ENCODE assay signal across 25 mouse cellular contexts in the genomic region with DNA sequence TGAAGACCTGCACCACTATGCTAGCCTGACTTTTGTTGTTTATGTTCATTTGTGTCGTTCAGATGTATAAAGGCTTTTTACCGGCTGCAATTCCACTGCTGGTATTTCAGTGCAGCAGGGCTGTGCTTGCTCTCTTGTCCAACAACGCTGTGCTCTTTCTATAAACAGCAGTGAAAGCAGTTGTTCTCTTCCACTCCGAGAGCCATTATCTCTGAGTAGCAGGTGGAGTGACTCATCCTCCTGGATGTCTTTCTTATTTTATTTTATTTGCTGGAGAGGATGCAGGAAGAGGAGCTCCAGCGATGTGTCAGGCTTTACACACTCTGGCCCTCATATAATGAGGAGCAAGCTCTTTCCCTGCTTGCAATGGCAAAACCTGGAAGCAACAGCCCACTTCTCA. TPM values are rescaled to one million over a fixed set of nuclear protein-coding genes. Genes with fewer than 3 reads are reported as not detected.
DNase-seq lines count a peak whose midpoint lies in the region; ATAC-seq and TF ChIP-seq lines count a peak whose summit lies in the region.
"Had no signal": no experiment of that assay in that cellular context is flagged by ENCODE, and none has a peak within 500 bp of the region (broad histone marks: within the 10 kb centered on the region; RNA-seq: fewer than 3 reads in every experiment).

No protein-coding gene starts in this region.

- intact Hi-C loops in left cerebral cortex, postnatal 4 days (cut with DNase I), result no loop called here

- no peak for ATAC-seq in forebrain, embryonic 12.5 days (ENCODE audit: low FRiP score)
- ATAC-seq: forebrain, embryonic 15.5 days; liver, postnatal 0 days had no signal

- TF ChIP-seq CTCF in cortical plate, adult 2 months (IDR thresholded peaks at IDR 0.05; ENCODE audit: extremely low read depth, insufficient read depth, low read length), result no peak
- no peak for TF ChIP-seq CTCF in olfactory bulb, adult 2 months (IDR thresholded peaks at IDR 0.05; ENCODE audit: insufficient read depth, low read depth, low read length)

- H3K27ac ChIP-seq in cortical plate, adult 2 months (ENCODE audit: insufficient read depth, low read length), result peak overlapping the region; percentile 4; the same call in 1 of the 2 replicates
- H3K27ac ChIP-seq in olfactory bulb, adult 2 months (ENCODE audit: insufficient read depth, low read depth, low read length), result peak overlapping the region; percentile 75; the same call in 1 of the 2 replicates
- H3K27ac ChIP-seq in forebrain, embryonic 12.5 days, result no peak overlapping the region
- H3K27ac ChIP-seq: embryonic facial prominence, embryonic 12.5 days; forebrain, embryonic 15.5 days; heart, adult 2 months; hindbrain, embryonic 14.5 days; limb, embryonic 10.5 days; midbrain, embryonic 12.5 days; neural tube, embryonic 13.5 days had no signal

- peak; percentile 49 to 68 for DNase-seq in frontal cortex, adult 2 months (ENCODE audit: extremely low spot score in 1 of 2, low spot score in 1 of 2)
- no peak for DNase-seq in frontal cortex, postnatal 14 days (ENCODE audit: low spot score in 2 of 2)
- peak; percentile 37 to 38 for DNase-seq in left cerebral cortex, adult 18-20 months (ENCODE audit: low spot score in 2 of 2)
- DNase-seq in left cerebral cortex, postnatal 4 days, result no peak
- DNase-seq in kidney, postnatal 25 days, result no peak
- DNase-seq: cerebellum, adult 9-11 months; gastrocnemius, postnatal 14 days; heart, adult 2 months; heart, postnatal 36 days; kidney, adult 8-10 months; kidney, postnatal 14 days; liver, postnatal 0 days; lung, postnatal 10 days; thymus, postnatal 36 days had no signal

- H3K4me2 ChIP-seq in forebrain, embryonic 12.5 days, result no peak overlapping the region
- H3K4me2 ChIP-seq: embryonic facial prominence, embryonic 12.5 days; forebrain, embryonic 15.5 days; hindbrain, embryonic 14.5 days; midbrain, embryonic 12.5 days; neural tube, embryonic 13.5 days had no signal

- peaks cover 3% of the 10 kb centered on the region for H3K27me3 ChIP-seq in forebrain, embryonic 12.5 days
- H3K27me3 ChIP-seq: embryonic facial prominence, embryonic 12.5 days; forebrain, embryonic 15.5 days; neural tube, embryonic 13.5 days had no signal

- H3K9me3 ChIP-seq in forebrain, embryonic 12.5 days, result no peaks in the 10 kb centered on the region
- H3K9me3 ChIP-seq: embryonic facial prominence, embryonic 12.5 days; forebrain, embryonic 15.5 days; G1E; limb, embryonic 10.5 days; midbrain, embryonic 12.5 days; neural tube, embryonic 13.5 days had no signal

- no peak overlapping the region for H3K9ac ChIP-seq in forebrain, embryonic 12.5 days
- H3K9ac ChIP-seq: embryonic facial prominence, embryonic 12.5 days; forebrain, embryonic 15.5 days; hindbrain, embryonic 14.5 days; liver, postnatal 0 days; midbrain, embryonic 12.5 days; neural tube, embryonic 13.5 days had no signal

- H3K4me1 ChIP-seq in cortical plate, adult 2 months (ENCODE audit: control insufficient read depth, insufficient read depth, low read length), result peaks cover 1% of the 10 kb centered on the region; the same call in 1 of the 2 replicates
- H3K4me1 ChIP-seq in olfactory bulb, adult 2 months (ENCODE audit: control insufficient read depth, insufficient read depth, low read length), result 0 out of 2 replicates have a peak, but pooled peaks cover 2% of the 10 kb centered on the region
- no peaks in the 10 kb centered on the region for H3K4me1 ChIP-seq in forebrain, embryonic 12.5 days
- H3K4me1 ChIP-seq: embryonic facial prominence, embryonic 12.5 days; forebrain, embryonic 15.5 days; limb, embryonic 10.5 days; midbrain, embryonic 12.5 days; neural tube, embryonic 13.5 days had no signal

- H3K36me3 ChIP-seq in forebrain, embryonic 12.5 days (replicated peaks), result no peaks in the 10 kb centered on the region
- H3K36me3 ChIP-seq: embryonic facial prominence, embryonic 12.5 days; forebrain, embryonic 15.5 days; G1E; limb, embryonic 10.5 days; midbrain, embryonic 12.5 days; neural tube, embryonic 13.5 days had no signal

- WGBS in olfactory bulb, adult 2 months, result 35% methylated on average over 5 of the region's 5 CpGs
- WGBS in forebrain, embryonic 12.5 days, result 87% methylated on average over 5 of the region's 5 CpGs

- no peak overlapping the region for H3K4me3 ChIP-seq in cortical plate, adult 2 months (ENCODE audit: insufficient read depth, low read length)
- H3K4me3 ChIP-seq in olfactory bulb, adult 2 months (ENCODE audit: insufficient read depth, low read depth, low read length), result no peak overlapping the region
- H3K4me3 ChIP-seq in forebrain, embryonic 12.5 days (replicated peaks), result no peak overlapping the region
- H3K4me3 ChIP-seq: embryonic facial prominence, embryonic 12.5 days; erythroblast, embryonic 14.5 days; forebrain, embryonic 15.5 days; heart, adult 2 months; limb, embryonic 10.5 days; midbrain, embryonic 12.5 days; neural tube, embryonic 13.5 days had no signal

- no peak for TF ChIP-seq POLR2A in cortical plate, adult 2 months (IDR thresholded peaks at IDR 0.05; ENCODE audit: extremely low read depth, insufficient read depth, low read length)
- no peak for TF ChIP-seq POLR2A in olfactory bulb, adult 2 months (IDR thresholded peaks at IDR 0.05; ENCODE audit: insufficient read depth, low read depth, low read length)

RNA-seq across cellular contexts. Expression of a gene that starts 7.0 kb away (rescaled TPM):
- polyA plus RNA-seq in frontal cortex, adult 2 months (2012; rRNA removed), result 212 and 257 TPM in 2 replicates
- 100 to 1,000 TPM; 426 to 428 TPM for total RNA-seq in left cerebral cortex, adult 18-20 months (2021)
- 100 to 1,000 TPM; 298 to 307 TPM for total RNA-seq in left cerebral cortex, postnatal 4 days (2021)
- polyA plus RNA-seq in cortical plate, adult 2 months (2012; rRNA removed), result 319 and 331 TPM in 2 replicates
- polyA plus RNA-seq in olfactory bulb, adult 2 months (2012; ENCODE audit: insufficient read depth, insufficient read length, low replicate concordance, missing spikeins), result not detected in 2 replicates
- polyA plus RNA-seq in forebrain, embryonic 12.5 days (2016; fragmentation: Nextera tagmentation; extraction: Ambion mirVana), result 146 and 157 TPM in 2 replicates

RNA-seq across cellular contexts. Expression of a gene that starts 7.9 kb away (rescaled TPM):
- 63.8 and 76.5 TPM in 2 replicates for polyA plus RNA-seq in frontal cortex, adult 2 months (2012; rRNA removed)
- total RNA-seq in left cerebral cortex, adult 18-20 months (2021), result 10 to 100 TPM; 73.0 to 75.1 TPM
- 10 to 100 TPM; 44.9 to 47.4 TPM for total RNA-seq in left cerebral cortex, postnatal 4 days (2021)
- 82.6 and 84.8 TPM in 2 replicates for polyA plus RNA-seq in cortical plate, adult 2 months (2012; rRNA removed)
- not detected in 2 replicates for polyA plus RNA-seq in olfactory bulb, adult 2 months (2012; ENCODE audit: insufficient read depth, insufficient read length, low replicate concordance, missing spikeins)
- polyA plus RNA-seq in forebrain, embryonic 12.5 days (2016; fragmentation: Nextera tagmentation; extraction: Ambion mirVana), result 55.7 and 59.6 TPM in 2 replicates

Comparison
In these comparisons a context has a peak if more than half of its experiments do, and no peak if none do; other contexts are left out.
1. DNase-seq: peak in frontal cortex, adult 2 months (2 of 2) and left cerebral cortex, adult 18-20 months (2 of 2); none in frontal cortex, postnatal 14 days (0 of 2), left cerebral cortex, postnatal 4 days (single experiment) and kidney, postnatal 25 days (0 of 2).
2. RNA of a gene that starts 7.9 kb away (polyA plus RNA-seq): 82.6 to 84.8 TPM in cortical plate, adult 2 months, 63.8 to 76.5 TPM in frontal cortex, adult 2 months and 55.7 to 59.6 TPM in forebrain, embryonic 12.5 days; not detected in olfactory bulb, adult 2 months; every median in the first group is over 10 times any median in the second.